Mouse (Mus musculus) liver, adult 2 months (tissue): ENCODE measurements around the gene Ak9. TPM values are rescaled to one million over a fixed set of nuclear protein-coding genes. Genes with fewer than 3 reads are reported as not detected.

Source experiments
- DNase-seq: peaks from one replicate; pipeline ENCODE4 v3.0.0-alpha.2; 2011; ENCODE audit warnings: low read depth, low spot score; ENCODE audit errors: extremely low read depth
- H3K27ac ChIP-seq: fragments of 200-500 bp; replicated peaks from 2 replicates; pipeline ENCODE4 v1.5.1; 2012; ENCODE audit warnings: low read depth, mild to moderate bottlenecking, control low read depth, inconsistent platforms, low read length; ENCODE audit not compliant: insufficient read depth
- H3K27me3 ChIP-seq: fragments of 200-500 bp; 2 replicates; pipeline ENCODE4 v1.6.1; 2012; ENCODE audit warnings: mild to moderate bottlenecking, moderate library complexity, low read length, inconsistent platforms; ENCODE audit not compliant: control insufficient read depth, insufficient read depth
- H3K36me3 ChIP-seq: fragments of 200-500 bp; 2 replicates; pipeline ENCODE4 v1.6.1; 2012; ENCODE audit warnings: low read length, inconsistent platforms; ENCODE audit not compliant: control insufficient read depth, insufficient read depth
- H3K4me1 ChIP-seq: fragments of 200-500 bp; 2 replicates; pipeline ENCODE4 v1.6.1; 2011; ENCODE audit warnings: low read length; ENCODE audit not compliant: control insufficient read depth, insufficient read depth
- H3K4me3 ChIP-seq: fragments of 200-500 bp; 2 replicates; pipeline ENCODE4 v1.5.1; 2011; ENCODE audit warnings: low read depth, mild to moderate bottlenecking, control low read depth, low read length, moderate library complexity; ENCODE audit not compliant: insufficient read depth
- H3K79me2 ChIP-seq: fragments of 200-500 bp; 2 replicates; pipeline ENCODE4 v1.6.1; 2012; ENCODE audit warnings: inconsistent platforms, mild to moderate bottlenecking, low read length, moderate library complexity; ENCODE audit not compliant: control insufficient read depth, insufficient read depth
- H3K9ac ChIP-seq: fragments of 200-500 bp; 2 replicates; pipeline ENCODE4 v1.6.1; 2012; ENCODE audit warnings: low read depth, mild to moderate bottlenecking, control low read depth, inconsistent platforms, low read length
- CTCF ChIP-seq: fragments of 200-500 bp; IDR thresholded peaks from 2 replicates; pipeline ENCODE4 v1.5.1; 2011; ENCODE audit warnings: low read depth, low read length, control low read depth
- POLR2A ChIP-seq: fragments of 200-500 bp; IDR thresholded peaks from 2 replicates; pipeline ENCODE4 v1.6.1; 2011; ENCODE audit warnings: low read length, control low read depth; ENCODE audit not compliant: insufficient read depth; ENCODE audit errors: extremely low read depth
- WGBS: fragments of 180-500 bp; shearing (Covaris S2); methylation state at CpG from one replicate; pipeline ENCODE4 v1.1.7; 2018; 5-methylcytosine and 5-hydroxymethylcytosine counted together
- polyA plus RNA-seq: library from polyadenylated mRNA; depleted of rRNA; stranded (reverse); fragments of >200 nt; gene quantifications from 2 replicates; pipeline ENCODE4 v1.2.3, GENCODE M21; 2012; rRNA removed
- total RNA-seq: library from RNA; depleted of rRNA; stranded (reverse); fragments of >200 nt; gene quantifications from 2 replicates; pipeline ENCODE4 v1.2.3, GENCODE M21; 2014; rRNA removed

The Ak9 gene
- total and polyA plus RNA-seq, 2 experiments = not detected

GRCm38 (mm10) chr10:41477278-41478181 is 173.8 kb downstream of the Ak9 start:
- H3K9ac ChIP-seq = peak overlapping the region; percentile 36; the same call in 1 of the 2 replicates
- no peaks in the 10 kb centered on the region for H3K27me3 ChIP-seq
- TF ChIP-seq CTCF (no peak), POLR2A (no peak)
- H3K4me1 ChIP-seq = peaks cover 2% of the 10 kb centered on the region; the same call in 1 of the 2 replicates
- peak overlapping the region; percentile 49; the same call in 1 of the 2 replicates for H3K4me3 ChIP-seq
- H3K79me2 ChIP-seq = no peaks in the 10 kb centered on the region
- peak; percentile 31 for DNase-seq
- WGBS = 21% methylated on average over 20 of the region's 20 CpGs
- H3K36me3 ChIP-seq = no peaks in the 10 kb centered on the region
- H3K27ac ChIP-seq = no peak overlapping the region

- Histone ChIP-seq H3K4me3 (no peak overlapping the region), H3K9ac (no peak overlapping the region), H3K27ac (no peak overlapping the region), H3K79me2 (no peaks in the 10 kb centered on the region), H3K27me3 (no peaks in the 10 kb centered on the region), H3K36me3 (no peaks in the 10 kb centered on the region), H3K4me1 (no peaks in the 10 kb centered on the region)
- DNase-seq = no peak
- no peak for TF ChIP-seq POLR2A
- TF ChIP-seq CTCF = no peak
- WGBS = 91% methylated on average over 3 of the region's 3 CpGs
Measured at GRCm38 (mm10) chr10:41479961-41480360, 176.2 kb downstream of the Ak9 start.

GRCm38 (mm10) chr10:41480938-41481880 is 177.4 kb downstream of the Ak9 start:
- DNase-seq = no peak
- Histone ChIP-seq H3K27ac (no peak overlapping the region), H3K27me3 (no peaks in the 10 kb centered on the region), H3K9ac (no peak overlapping the region), H3K4me3 (no peak overlapping the region), H3K79me2 (no peaks in the 10 kb centered on the region), H3K36me3 (no peaks in the 10 kb centered on the region), H3K4me1 (no peaks in the 10 kb centered on the region)
- 70% methylated on average over 33 of the region's 33 CpGs for WGBS
- no peak for TF ChIP-seq CTCF
- no peak for TF ChIP-seq POLR2A

GRCm38 (mm10) chr10:41482446-41482845 is 178.7 kb downstream of the Ak9 start:
- H3K79me2 ChIP-seq = no peaks in the 10 kb centered on the region
- no peak for DNase-seq
- peaks cover 3% of the 10 kb centered on the region; the same call in 1 of the 2 replicates for H3K36me3 ChIP-seq
- no peak overlapping the region for H3K27ac ChIP-seq
- H3K9ac ChIP-seq = no peak overlapping the region
- no peaks in the 10 kb centered on the region for H3K27me3 ChIP-seq
- H3K4me3 ChIP-seq = no peak overlapping the region
- no peak for TF ChIP-seq POLR2A
- no peak for TF ChIP-seq CTCF
- 90% methylated on average over 7 of the region's 7 CpGs for WGBS
- H3K4me1 ChIP-seq = no peaks in the 10 kb centered on the region

Other genes starting within 250 kb of the Ak9 start
- not detected in 2 replicates for gene Gpr6, start 231.7 kb upstream of the Ak9 start, total RNA-seq
- gene Gpr6, start 231.7 kb upstream of the Ak9 start, polyA plus RNA-seq = not detected in 2 replicates
- gene Fig4, start 720 bp upstream of the Ak9 start, total RNA-seq = 10.6 and 12.9 TPM in 2 replicates
- 5.1 and 5.4 TPM in 2 replicates for gene Fig4, start 720 bp upstream of the Ak9 start, polyA plus RNA-seq
- gene Zbtb24, start 146.4 kb downstream of the Ak9 start, total RNA-seq = 10.6 and 11.1 TPM in 2 replicates
- gene Zbtb24, start 146.4 kb downstream of the Ak9 start, polyA plus RNA-seq = 7.6 and 10.5 TPM in 2 replicates
- gene Mical1, start 172.3 kb downstream of the Ak9 start, total RNA-seq = 0.55 and 0.94 TPM in 2 replicates
- 0.82 and 3.7 TPM in 2 replicates for gene Mical1, start 172.3 kb downstream of the Ak9 start, polyA plus RNA-seq
- gene Smpd2, start 186.4 kb downstream of the Ak9 start, total RNA-seq = 29.3 and 30.8 TPM in 2 replicates
- gene Smpd2, start 186.4 kb downstream of the Ak9 start, polyA plus RNA-seq = 47.6 and 51.5 TPM in 2 replicates
- gene Ppil6, start 186.5 kb downstream of the Ak9 start, total RNA-seq = 0.94 and 1.1 TPM in 2 replicates
- 0.09 and 0.26 TPM in 2 replicates for gene Ppil6, start 186.5 kb downstream of the Ak9 start, polyA plus RNA-seq
- gene Cd164, start 215.4 kb downstream of the Ak9 start, total RNA-seq = 139 and 155 TPM in 2 replicates
- gene Cd164, start 215.4 kb downstream of the Ak9 start, polyA plus RNA-seq = 161 and 182 TPM in 2 replicates